9 mouse cellular contexts compared by ENCODE assay signal in genomic region chrX:60013084-60013676, GRCm38 (mm10). TPM values are rescaled to one million over a fixed set of nuclear protein-coding genes. Genes with fewer than 3 reads are reported as not detected.
DNase-seq lines count a peak whose midpoint lies in the region; ATAC-seq lines count a peak whose summit lies in the region.
"Had no signal": no experiment of that assay in that cellular context is flagged by ENCODE, and none has a peak within 500 bp of the region (broad histone marks: within the 10 kb centered on the region; RNA-seq: fewer than 3 reads in every experiment).

No protein-coding gene starts in this region.

- H3K4me3 ChIP-seq in midbrain, embryonic 15.5 days, result no peak overlapping the region

- H3K27me3 ChIP-seq in midbrain, embryonic 15.5 days (replicated peaks), result no peaks in the 10 kb centered on the region

- intact Hi-C loops in heart, postnatal 14 days (cut with DNase I), result loop anchor here (5.0 kb wide), 1 partner anchor 449 kb away; no protein-coding TSS in a partner anchor
- intact Hi-C loops in heart, postnatal 25 days (cut with DNase I), result loop anchor here (5.0 kb wide), 2 partner anchors 394 to 449 kb away; no protein-coding TSS in a partner anchor
- intact Hi-C loops in gastrocnemius, postnatal 14 days (cut with DNase I; ENCODE audit: low total_unique reads), result loop anchor here (10.0 kb wide), 1 partner anchor 392 kb away; no protein-coding TSS in a partner anchor

- no peak overlapping the region for H3K4me2 ChIP-seq in midbrain, embryonic 15.5 days

- ATAC-seq in midbrain, embryonic 15.5 days (replicated peaks), result no peak

- H3K4me1 ChIP-seq in midbrain, embryonic 15.5 days, result no peaks in the 10 kb centered on the region

- H3K9me3 ChIP-seq in midbrain, embryonic 15.5 days, result no peaks in the 10 kb centered on the region

- peak; percentile 10 to 30 for DNase-seq in heart, postnatal 14 days
- DNase-seq in heart, postnatal 25 days (ENCODE audit: low spot score), result no peak
- peak; percentile 10 for DNase-seq in right cerebral cortex, adult 18-20 months
- no peak for DNase-seq in right cerebral cortex, postnatal 25 days
- peak; percentile 48 for DNase-seq in adrenal gland, postnatal 14 days
- DNase-seq in gastrocnemius, postnatal 14 days, result peak; percentile 11
- peak; percentile 44 for DNase-seq in naive thymus-derived CD4-positive, alpha-beta T cell, adult 2 months (ENCODE audit: low read depth)

- no peak overlapping the region for H3K27ac ChIP-seq in midbrain, embryonic 15.5 days

- no peak overlapping the region for H3K9ac ChIP-seq in midbrain, embryonic 15.5 days

- H3K36me3 ChIP-seq in midbrain, embryonic 15.5 days (replicated peaks), result no peaks in the 10 kb centered on the region

RNA-seq across cellular contexts. Expression of gene F9, which starts 13.9 kb away (rescaled TPM):
- total RNA-seq in heart, postnatal 14 days (2021), result not detected
- not detected for total RNA-seq in heart, postnatal 25 days (2021)
- total RNA-seq in adrenal gland, postnatal 14 days (2021), result 0.53 and 12.0 TPM in 2 replicates
- total RNA-seq in gastrocnemius, postnatal 14 days (2021), result not detected
- not detected in 2 replicates for polyA plus RNA-seq in midbrain, embryonic 15.5 days (2015; fragmentation: Nextera tagmentation; extraction: Ambion mirVana)
- total RNA-seq: heart, postnatal 36 days had no signal

Comparison
In these comparisons a context has a peak if more than half of its experiments do, and no peak if none do; other contexts are left out.
1. DNase-seq: peak in heart, postnatal 14 days (2 of 2), right cerebral cortex, adult 18-20 months (single experiment), adrenal gland, postnatal 14 days (single experiment), gastrocnemius, postnatal 14 days (single experiment) and naive thymus-derived CD4-positive, alpha-beta T cell, adult 2 months (single experiment); none in heart, postnatal 25 days (single experiment) and right cerebral cortex, postnatal 25 days (single experiment).